Mouse (Mus musculus) myocyte (in vitro differentiated cells): ENCODE measurements at regions not wholly inside any gene's neighbourhood (a gene's known extent, or its start where the extent isn't known, plus 50 kb on each side); places are given as distances from the start of the nearest gene placed in this dataset.
A peak's percentile ranks its signal among the peaks of the same experiment; 100 is the strongest.

Experiments used
- CEBPB ChIP-seq: IDR thresholded peaks from 2 replicates; pipeline ENCODE4 v1.6.1; 2011; ENCODE audit warnings: mild to moderate bottlenecking, moderate library complexity; ENCODE audit not compliant: poor library complexity, insufficient read depth, severe bottlenecking
- E2F4 ChIP-seq: IDR thresholded peaks from one replicate; pipeline ENCODE4 v1.6.1; 2011; ENCODE audit warnings: mild to moderate bottlenecking, control low read depth, moderate library complexity; ENCODE audit not compliant: insufficient read depth
- MAX ChIP-seq: IDR thresholded peaks from one replicate; pipeline ENCODE4 v1.6.1; 2011; ENCODE audit warnings: low read depth, mild to moderate bottlenecking, control low read depth
- MYOD1 ChIP-seq, 3 experiments: IDR thresholded peaks; one replicate each; pipeline ENCODE4 v1.6.1; 2011; ENCODE audit warnings: control low read depth in 2 of 3, low read depth in 2 of 3, mild to moderate bottlenecking in 2 of 3, moderate library complexity in 1 of 3; ENCODE audit not compliant: insufficient read length in 2 of 3, control insufficient read depth in 1 of 3
- MYOG ChIP-seq, 3 experiments: IDR thresholded peaks; one replicate each; pipeline ENCODE4 v1.6.1; 2011; ENCODE audit warnings: control low read depth in 2 of 3, low read depth in 2 of 3, mild to moderate bottlenecking in 2 of 3; ENCODE audit not compliant: insufficient read length in 2 of 3, control insufficient read depth in 1 of 3, insufficient read depth in 1 of 3
- POLR2A ChIP-seq: IDR thresholded peaks from one replicate; pipeline ENCODE4 v1.6.1; 2011; ENCODE audit warnings: low read depth, mild to moderate bottlenecking, control low read depth, moderate library complexity; ENCODE audit not compliant: insufficient read length
- POLR2AphosphoS2 ChIP-seq: IDR thresholded peaks from one replicate; pipeline ENCODE4 v1.6.1; 2011; ENCODE audit warnings: low read depth, control low read depth; ENCODE audit not compliant: insufficient read length
- SRF ChIP-seq: IDR thresholded peaks from one replicate; pipeline ENCODE4 v1.6.1; 2011; ENCODE audit warnings: low read depth; ENCODE audit not compliant: control insufficient read depth, insufficient read length
- TCF12 ChIP-seq: IDR thresholded peaks from one replicate; pipeline ENCODE4 v1.6.1; 2011; ENCODE audit warnings: mild to moderate bottlenecking, control low read depth; ENCODE audit not compliant: poor library complexity, insufficient read depth, severe bottlenecking
- TCF3 ChIP-seq: IDR thresholded peaks from one replicate; pipeline ENCODE4 v1.6.1; 2011; ENCODE audit warnings: low read depth, control low read depth; ENCODE audit not compliant: insufficient read length
- USF1 ChIP-seq: IDR thresholded peaks from one replicate; pipeline ENCODE4 v1.6.1; 2011; ENCODE audit warnings: low read depth, mild to moderate bottlenecking, control low read depth, moderate library complexity

DNA sequence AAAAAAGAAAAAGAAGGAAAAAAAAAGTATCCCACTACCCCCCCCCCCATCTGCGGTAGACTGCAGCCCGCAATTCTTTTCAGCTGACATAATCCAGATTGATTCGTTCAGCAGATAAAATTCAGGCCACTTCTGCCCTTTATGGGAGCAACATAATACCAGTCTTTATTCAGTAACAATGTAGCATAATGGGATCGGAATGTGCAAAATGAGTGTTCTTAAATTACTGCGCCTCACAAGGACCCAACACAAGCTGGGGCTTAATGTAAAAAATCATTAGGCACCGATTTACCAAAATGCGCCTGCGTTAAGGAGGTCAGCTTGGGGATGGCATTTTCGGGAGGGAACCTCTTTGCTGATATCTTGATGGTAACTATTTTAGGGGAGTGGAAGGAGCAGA, 409.2 kb downstream of the Zfp536 start:
- TF ChIP-seq POLR2A (no peak), TCF3 (no peak), MAX (no peak), TCF12 (no peak), E2F4 (no peak), USF1 (no peak), POLR2AphosphoS2 (no peak), MYOG (IDR thresholded peaks at IDR 0.05; ENCODE audit: control insufficient read depth in 1 of 3, insufficient read depth in 1 of 3, insufficient read length in 2 of 3, low read depth in 2 of 3) (no peak), CEBPB (no peak), SRF (peak; percentile 51), MYOD1 (IDR thresholded peaks at IDR 0.05; ENCODE audit: control insufficient read depth in 1 of 3, insufficient read length in 2 of 3, low read depth in 2 of 3) (no peak)
